Mouse (Mus musculus) heart, adult 8-10 months (tissue): ENCODE data around the gene Mlycd. TPM values are rescaled to one million over a fixed set of nuclear protein-coding genes. Genes with fewer than 3 reads are reported as not detected.

Experiments
- DNase-seq: peaks from one replicate; pipeline ENCODE4 v3.0.0; 2022; ENCODE audit warnings: low spot score
- total RNA-seq, 4 experiments: library from RNA; stranded (reverse); gene quantifications; 2 replicates each; pipeline ENCODE4 v1.2.4; 2022

Mlycd gene
- total RNA-seq, 4 experiments from 2014 or later: 102 to 129 (median 123) TPM

- no peak for DNase-seq
Observed at GRCm38 (mm10) chr8:119433582-119434174, 39.0 kb downstream of the Mlycd start, which contains the start of gene Osgin1. Gene Osgin1, plus strand, starts transcription at chr8:119434124.

GRCm38 (mm10) chr8:119434569-119434968 lies 39.9 kb downstream of the Mlycd start:
- DNase-seq: no peak

- DNase-seq: no peak
Observed at GRCm38 (mm10) chr8:119435527-119435926, 40.8 kb downstream of the Mlycd start.

- no peak for DNase-seq
Observed at GRCm38 (mm10) chr8:119436331-119436730, 41.7 kb downstream of the Mlycd start.

- peak; percentile 93 for DNase-seq
Observed at GRCm38 (mm10) chr8:119436933-119437332, 42.3 kb downstream of the Mlycd start.

- no peak for DNase-seq
Observed at GRCm38 (mm10) chr8:119437506-119437905, 42.8 kb downstream of the Mlycd start.

GRCm38 (mm10) chr8:119438876-119439275 lies 44.2 kb downstream of the Mlycd start:
- no peak for DNase-seq

GRCm38 (mm10) chr8:119439424-119439823 lies 44.7 kb downstream of the Mlycd start:
- no peak for DNase-seq

GRCm38 (mm10) chr8:119439893-119440249 lies 45.2 kb downstream of the Mlycd start:
- no peak for DNase-seq

- DNase-seq: peak; percentile 89
Observed at GRCm38 (mm10) chr8:119440250-119440951, 45.7 kb downstream of the Mlycd start.

GRCm38 (mm10) chr8:119440952-119441270 lies 46.2 kb downstream of the Mlycd start:
- no peak for DNase-seq

GRCm38 (mm10) chr8:119442013-119442412 lies 47.3 kb downstream of the Mlycd start:
- no peak for DNase-seq

GRCm38 (mm10) chr8:119442970-119443369 lies 48.3 kb downstream of the Mlycd start:
- no peak for DNase-seq

- DNase-seq: peak; percentile 63
Observed at GRCm38 (mm10) chr8:119446211-119446989, 51.7 kb downstream of the Mlycd start, which contains the start of gene Necab2. Gene Necab2, plus strand, starts transcription at chr8:119446719.

- DNase-seq: no peak
Observed at GRCm38 (mm10) chr8:119446990-119447780, 52.5 kb downstream of the Mlycd start.

GRCm38 (mm10) chr8:119447781-119448170 lies 53.1 kb downstream of the Mlycd start:
- no peak for DNase-seq

GRCm38 (mm10) chr8:119449627-119450026 lies 54.9 kb downstream of the Mlycd start:
- DNase-seq: no peak

- no peak for DNase-seq
Observed at GRCm38 (mm10) chr8:119451131-119451530, 56.5 kb downstream of the Mlycd start.

GRCm38 (mm10) chr8:119452919-119453318 lies 58.2 kb downstream of the Mlycd start:
- DNase-seq: no peak

GRCm38 (mm10) chr8:119456045-119456444 lies 61.4 kb downstream of the Mlycd start:
- DNase-seq: no peak

- no peak for DNase-seq
Observed at GRCm38 (mm10) chr8:119459724-119460123, 65.0 kb downstream of the Mlycd start.
